Mouse (Mus musculus): ENCODE measurements around the gene Ubl4a. TPM values are rescaled to one million over a fixed set of nuclear protein-coding genes. Genes with fewer than 3 reads are reported as not detected.

Gene Ubl4a
- polyA plus RNA-seq (2015; fragmentation: Nextera tagmentation; extraction: Ambion mirVana), result 65.4 and 70.7 TPM in 2 replicates

GRCm38 (mm10) chrX:74372888-74373549, at the start of gene Ubl4a, which contains the start of gene Slc10a3:
Gene Ubl4a (minus strand): TSS chrX:74373218.
Gene Slc10a3 (minus strand): TSS chrX:74373349.

DNA sequence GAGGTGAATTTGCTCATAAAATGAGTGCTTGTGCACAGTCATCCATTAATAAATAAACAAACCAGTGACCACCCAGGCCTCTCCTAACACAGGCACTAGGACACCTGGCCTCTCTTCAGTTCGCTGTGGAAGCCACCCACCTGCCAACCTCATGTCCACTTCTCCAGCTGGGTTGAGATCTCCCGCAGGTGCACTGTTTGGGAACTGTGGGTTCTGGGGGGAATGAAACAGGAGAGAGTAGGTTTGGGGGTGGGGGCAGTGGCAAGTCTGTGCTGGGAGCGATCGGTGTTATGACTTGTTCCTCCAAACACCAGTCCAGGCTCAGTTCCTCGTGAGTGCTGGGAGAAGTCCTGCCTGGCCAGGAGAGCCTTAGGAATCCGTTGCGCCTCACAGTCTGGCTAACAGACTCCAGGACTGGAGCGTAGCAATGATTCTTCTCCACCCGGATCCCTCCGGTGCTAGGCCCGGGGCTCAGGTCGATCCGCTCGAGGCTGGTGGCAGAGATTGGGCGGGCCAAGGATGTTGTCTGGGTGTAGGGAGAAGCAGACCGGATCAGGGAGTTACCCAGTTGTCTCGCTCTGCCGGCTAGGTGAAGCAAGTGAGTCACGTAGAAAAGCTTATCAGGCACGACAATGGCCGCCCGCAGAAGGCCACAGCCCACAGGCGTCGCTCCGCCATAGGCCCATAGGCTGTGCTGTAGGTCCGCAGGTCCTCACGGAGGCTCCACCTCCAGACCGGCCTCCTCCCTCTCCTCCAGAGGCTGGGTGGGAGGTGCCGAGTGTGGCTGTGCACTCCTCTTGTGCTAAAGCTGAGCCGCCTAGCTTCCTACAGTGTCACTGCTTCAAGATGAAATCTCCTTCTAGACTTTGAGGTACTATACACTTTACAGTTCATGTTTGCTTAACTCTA, 19.8 kb upstream of the Ubl4a start, which contains the start of the genes Fam3a and Ikbkg:
Gene Fam3a, minus strand, starts transcription at position 738 of the 909 bp plus-strand sequence.
Gene Ikbkg, plus strand, starts transcription at position 756 of the 909 bp plus-strand sequence.

GRCm38 (mm10) chrX:74353467-74353770, 19.6 kb downstream of the Ubl4a start, which contains the start of gene Lage3:
Gene Lage3 (minus strand): TSS chrX:74353618.

GRCm38 (mm10) chrX:74328725-74329161, 44.3 kb downstream of the Ubl4a start, which contains the start of gene Plxna3:
Gene Plxna3 (plus strand): TSS chrX:74329066.

Small RNAs within 50 kb of the gene (microRNA-seq; reads per million reads assigned to microRNA genes)
- gene Mir7092, result 0.93 reads per million

Other genes starting within 250 kb of the Ubl4a start
- gene Opn1mw, start 245.8 kb downstream of the Ubl4a start, polyA plus RNA-seq (2015; fragmentation: Nextera tagmentation; extraction: Ambion mirVana), result not detected in 2 replicates
- gene Mecp2, start 237.9 kb downstream of the Ubl4a start, polyA plus RNA-seq (2015; fragmentation: Nextera tagmentation; extraction: Ambion mirVana), result 8.5 and 9.1 TPM in 2 replicates
- gene Tex28, start 205.4 kb downstream of the Ubl4a start, polyA plus RNA-seq (2015; fragmentation: Nextera tagmentation; extraction: Ambion mirVana), result not detected in 2 replicates
- 0.10 and 0.16 TPM in 2 replicates for gene Tktl1, start 196.0 kb downstream of the Ubl4a start, polyA plus RNA-seq (2015; fragmentation: Nextera tagmentation; extraction: Ambion mirVana)
- 1,264 and 1,315 TPM in 2 replicates for gene Flna, start 123.4 kb downstream of the Ubl4a start, polyA plus RNA-seq (2015; fragmentation: Nextera tagmentation; extraction: Ambion mirVana)
- 27.8 and 28.9 TPM in 2 replicates for gene Emd, start 118.5 kb downstream of the Ubl4a start, polyA plus RNA-seq (2015; fragmentation: Nextera tagmentation; extraction: Ambion mirVana)
- gene Rpl10, start 102.4 kb downstream of the Ubl4a start, polyA plus RNA-seq (2015; fragmentation: Nextera tagmentation; extraction: Ambion mirVana), result 802 and 865 TPM in 2 replicates
- gene Taz, start 91.3 kb downstream of the Ubl4a start, polyA plus RNA-seq (2015; fragmentation: Nextera tagmentation; extraction: Ambion mirVana), result 50.5 and 56.1 TPM in 2 replicates
- 18.6 and 20.0 TPM in 2 replicates for gene Dnase1l1, start 90.9 kb downstream of the Ubl4a start, polyA plus RNA-seq (2015; fragmentation: Nextera tagmentation; extraction: Ambion mirVana)
- gene Atp6ap1, start 76.1 kb downstream of the Ubl4a start, polyA plus RNA-seq (2015; fragmentation: Nextera tagmentation; extraction: Ambion mirVana), result 97.3 and 109 TPM in 2 replicates
- 106 and 112 TPM in 2 replicates for gene Gdi1, start 68.2 kb downstream of the Ubl4a start, polyA plus RNA-seq (2015; fragmentation: Nextera tagmentation; extraction: Ambion mirVana)
- 38.8 and 45.1 TPM in 2 replicates for gene Fam50a, start 60.2 kb downstream of the Ubl4a start, polyA plus RNA-seq (2015; fragmentation: Nextera tagmentation; extraction: Ambion mirVana)
- 2.2 and 2.3 TPM in 2 replicates for gene Plxna3, start 44.2 kb downstream of the Ubl4a start, polyA plus RNA-seq (2015; fragmentation: Nextera tagmentation; extraction: Ambion mirVana)
- gene Lage3, start 19.6 kb downstream of the Ubl4a start, polyA plus RNA-seq (2015; fragmentation: Nextera tagmentation; extraction: Ambion mirVana), result 74.8 and 80.3 TPM in 2 replicates
- gene Slc10a3, start 131 bp upstream of the Ubl4a start, polyA plus RNA-seq (2015; fragmentation: Nextera tagmentation; extraction: Ambion mirVana), result 18.1 and 19.6 TPM in 2 replicates
- gene Fam3a, start 20.1 kb upstream of the Ubl4a start, polyA plus RNA-seq (2015; fragmentation: Nextera tagmentation; extraction: Ambion mirVana), result 27.6 and 28.2 TPM in 2 replicates
- gene Ikbkg, start 20.1 kb upstream of the Ubl4a start, polyA plus RNA-seq (2015; fragmentation: Nextera tagmentation; extraction: Ambion mirVana), result 17.3 and 17.9 TPM in 2 replicates
- 61.1 and 65.3 TPM in 2 replicates for gene G6pdx, start 56.0 kb upstream of the Ubl4a start, polyA plus RNA-seq (2015; fragmentation: Nextera tagmentation; extraction: Ambion mirVana)
- not detected in 2 replicates for gene Gm6880, start 108.2 kb upstream of the Ubl4a start, polyA plus RNA-seq (2015; fragmentation: Nextera tagmentation; extraction: Ambion mirVana)
- gene Olfr1326-ps1, start 201.7 kb upstream of the Ubl4a start, polyA plus RNA-seq (2015; fragmentation: Nextera tagmentation; extraction: Ambion mirVana), result not detected in 2 replicates
- not detected in 2 replicates for gene Olfr1325, start 219.5 kb upstream of the Ubl4a start, polyA plus RNA-seq (2015; fragmentation: Nextera tagmentation; extraction: Ambion mirVana)

Measured in urinary bladder, postnatal 0 days (tissue).